Mouse (Mus musculus): ENCODE data around the gene Cpne4. TPM values are rescaled to one million over a fixed set of nuclear protein-coding genes. Genes with fewer than 3 reads are reported as not detected.

Cpne4 gene
- polyA plus RNA-seq, 1 experiment = not detected

DNA sequence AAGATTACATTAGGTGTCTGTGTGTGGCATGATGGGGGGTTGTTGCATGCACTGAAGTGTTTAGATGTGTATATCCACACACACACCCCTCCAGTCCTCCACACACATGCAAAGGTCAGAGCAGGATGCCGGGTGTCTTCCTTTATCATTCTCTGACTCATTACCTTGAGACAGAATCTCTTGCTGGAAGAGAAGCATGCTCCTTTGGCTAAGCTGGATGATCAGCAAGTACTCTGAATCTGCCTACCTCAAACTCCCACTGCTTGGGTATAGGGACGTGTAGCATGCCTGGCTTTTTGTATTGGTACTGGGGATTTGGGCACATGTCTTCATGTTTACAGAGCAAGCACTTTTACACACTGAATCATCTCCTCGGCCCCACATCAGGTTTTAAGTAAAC is 230.0 kb downstream of the Cpne4 start:
- Histone ChIP-seq H3K27ac (replicated peaks; ENCODE audit: low read depth, low read length) (no peak overlapping the region), H3K4me1 (ENCODE audit: control insufficient read depth, insufficient read depth, insufficient read length, low read length) (no peaks in the 10 kb centered on the region), H3K4me3 (ENCODE audit: insufficient read depth, low read depth, low read length) (no peak overlapping the region)

DNA sequence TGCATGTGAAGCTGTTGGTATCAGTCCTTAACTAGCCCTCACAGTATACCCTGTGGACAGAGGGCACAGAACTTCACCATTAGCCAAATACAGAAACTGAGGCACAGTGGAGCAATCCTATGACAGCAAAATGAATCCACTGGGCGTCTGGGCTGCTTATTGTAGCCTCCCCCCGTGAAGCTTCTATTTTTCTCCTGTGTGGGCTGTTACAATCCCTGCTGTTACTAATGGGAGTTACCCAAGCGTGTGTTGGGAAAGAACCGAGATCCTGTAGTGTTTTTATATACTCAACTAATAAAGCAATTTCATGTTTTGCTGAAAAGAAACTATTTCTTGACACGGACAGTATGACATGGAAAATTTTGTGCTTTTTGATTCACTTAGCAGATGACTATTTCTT is 230.7 kb downstream of the Cpne4 start:
- H3K4me3 ChIP-seq (ENCODE audit: insufficient read depth, low read depth, low read length) = no peak overlapping the region
- H3K27ac ChIP-seq (replicated peaks; ENCODE audit: low read depth, low read length) = no peak overlapping the region
- no peaks in the 10 kb centered on the region for H3K4me1 ChIP-seq (ENCODE audit: control insufficient read depth, insufficient read depth, insufficient read length, low read length)

DNA sequence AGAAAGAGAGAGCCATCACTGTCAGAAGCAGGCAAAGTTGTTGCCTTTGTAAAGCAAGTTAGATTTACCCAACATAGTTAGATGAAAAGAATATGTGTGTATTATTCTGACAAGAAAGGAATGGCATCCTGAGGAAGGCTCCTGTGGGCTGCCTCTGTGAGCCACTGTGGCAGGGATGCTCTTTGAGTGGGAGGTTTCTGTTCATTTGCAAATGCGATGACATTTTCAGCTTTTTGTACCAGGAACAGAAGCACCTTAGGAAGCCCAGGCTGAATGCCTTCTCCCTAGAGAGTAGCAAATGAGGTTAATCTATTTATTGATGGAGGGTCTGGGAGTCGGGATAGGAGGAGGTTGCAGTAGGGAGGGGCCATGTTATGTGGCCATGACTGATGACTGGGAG is 249.5 kb downstream of the Cpne4 start:
- no peak overlapping the region for H3K27ac ChIP-seq (replicated peaks; ENCODE audit: low read depth, low read length)
- no peak overlapping the region for H3K4me3 ChIP-seq (ENCODE audit: insufficient read depth, low read depth, low read length)
- no peaks in the 10 kb centered on the region for H3K4me1 ChIP-seq (ENCODE audit: control insufficient read depth, insufficient read depth, insufficient read length, low read length)

DNA sequence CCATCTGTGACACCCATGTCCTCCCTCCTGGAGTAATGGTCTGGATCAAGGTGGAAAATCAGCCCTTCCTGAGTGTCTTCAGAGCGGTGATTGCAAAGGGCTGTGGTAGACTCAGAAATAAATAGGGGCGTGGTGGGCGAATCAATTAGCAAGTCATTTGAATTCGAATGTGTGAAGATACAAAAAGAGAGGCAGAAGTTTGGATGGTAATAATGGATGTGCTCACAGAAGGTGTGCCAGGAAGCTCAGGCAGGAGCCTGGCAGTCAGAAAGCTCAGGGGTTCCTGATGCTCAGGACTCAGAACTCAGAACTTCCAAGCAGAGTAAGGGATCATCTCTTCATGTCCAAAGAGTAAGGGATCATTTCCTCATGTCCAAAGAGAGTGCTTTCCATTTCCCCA is 257.7 kb downstream of the Cpne4 start:
- Histone ChIP-seq H3K4me1 (ENCODE audit: control insufficient read depth, insufficient read depth, insufficient read length, low read length) (no peaks in the 10 kb centered on the region), H3K27ac (replicated peaks; ENCODE audit: low read depth, low read length) (no peak overlapping the region), H3K4me3 (ENCODE audit: insufficient read depth, low read depth, low read length) (no peak overlapping the region)

DNA sequence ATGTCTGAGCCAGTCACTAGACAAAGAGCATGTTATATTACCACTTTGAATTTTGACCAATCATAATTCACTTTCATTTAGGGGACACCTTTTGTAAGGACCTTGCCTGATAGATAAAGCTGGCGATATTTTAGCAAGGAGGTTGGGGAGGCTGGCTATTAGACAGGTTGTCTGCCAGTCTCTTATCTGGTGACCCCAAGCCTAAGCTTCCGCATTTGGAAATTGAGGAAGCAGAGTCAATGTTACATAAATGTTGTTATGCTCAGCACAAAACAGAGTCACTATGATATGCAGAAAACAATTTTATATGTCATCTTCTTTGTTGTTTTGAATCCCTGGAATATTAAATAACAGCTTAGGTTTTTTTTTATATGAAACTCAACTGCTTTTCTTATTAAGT is 267.6 kb downstream of the Cpne4 start:
- Histone ChIP-seq H3K27ac (replicated peaks; ENCODE audit: low read depth, low read length) (no peak overlapping the region), H3K4me3 (ENCODE audit: insufficient read depth, low read depth, low read length) (no peak overlapping the region), H3K4me1 (ENCODE audit: control insufficient read depth, insufficient read depth, insufficient read length, low read length) (no peaks in the 10 kb centered on the region)

DNA sequence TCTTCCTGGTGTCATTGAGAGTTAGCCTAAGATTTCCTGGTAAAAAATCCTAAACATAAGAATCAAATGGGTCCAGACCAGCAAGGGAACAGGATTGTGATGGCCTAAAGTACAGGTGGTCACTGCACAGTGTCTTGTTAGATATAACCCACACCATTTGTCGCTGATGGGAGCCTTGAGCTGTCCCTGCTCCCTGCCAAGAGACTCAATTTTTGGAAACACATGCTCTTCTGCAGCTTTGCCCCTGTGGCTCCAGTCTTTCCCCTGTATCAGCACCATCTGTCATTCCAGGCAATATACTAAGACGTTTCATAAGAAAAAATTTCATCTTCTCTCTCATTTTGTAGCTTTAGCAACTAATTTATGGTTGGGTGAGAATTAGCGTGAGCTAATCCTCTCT is 281.6 kb downstream of the Cpne4 start:
- no peak overlapping the region for H3K4me3 ChIP-seq (ENCODE audit: insufficient read depth, low read depth, low read length)

DNA sequence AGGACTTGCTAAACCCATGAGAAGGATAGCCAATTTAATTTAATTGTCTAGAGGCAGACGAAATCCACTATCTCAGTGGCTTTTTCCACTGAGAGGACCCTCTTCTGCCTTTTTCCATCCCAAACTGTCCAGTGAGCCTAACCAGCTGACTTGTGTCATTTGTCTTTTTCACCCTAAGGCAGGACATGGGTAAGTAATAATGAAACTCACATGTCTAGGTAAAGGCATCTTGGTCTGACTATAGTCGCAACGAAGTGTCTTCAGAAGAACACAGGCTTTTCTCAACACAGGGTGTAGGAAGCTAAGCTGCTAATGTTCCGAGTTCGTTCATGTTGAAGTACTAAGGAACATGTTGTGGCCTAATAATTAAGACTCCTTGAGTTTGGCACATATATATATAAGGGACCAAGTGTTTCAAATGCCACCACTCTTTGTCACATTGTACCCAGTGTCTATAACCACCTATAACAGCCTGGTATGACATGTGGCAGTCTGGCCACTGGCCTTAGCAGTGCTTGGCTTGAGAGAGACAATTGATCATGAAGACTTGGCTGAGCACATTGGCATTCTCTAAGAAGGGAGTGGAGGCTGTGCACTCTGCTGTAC is 286.0 kb downstream of the Cpne4 start:
- no peaks in the 10 kb centered on the region for H3K4me1 ChIP-seq (ENCODE audit: control insufficient read depth, insufficient read depth, insufficient read length, low read length)
- H3K27ac ChIP-seq (replicated peaks; ENCODE audit: low read depth, low read length) = no peak overlapping the region
- H3K4me3 ChIP-seq (ENCODE audit: insufficient read depth, low read depth, low read length) = no peak overlapping the region

More for the DNA sequence above, 281.6 kb downstream of the Cpne4 start:
- Histone ChIP-seq H3K27ac (replicated peaks; ENCODE audit: low read depth, low read length) (no peak overlapping the region), H3K4me1 (ENCODE audit: control insufficient read depth, insufficient read depth, insufficient read length, low read length) (no peaks in the 10 kb centered on the region)

DNA sequence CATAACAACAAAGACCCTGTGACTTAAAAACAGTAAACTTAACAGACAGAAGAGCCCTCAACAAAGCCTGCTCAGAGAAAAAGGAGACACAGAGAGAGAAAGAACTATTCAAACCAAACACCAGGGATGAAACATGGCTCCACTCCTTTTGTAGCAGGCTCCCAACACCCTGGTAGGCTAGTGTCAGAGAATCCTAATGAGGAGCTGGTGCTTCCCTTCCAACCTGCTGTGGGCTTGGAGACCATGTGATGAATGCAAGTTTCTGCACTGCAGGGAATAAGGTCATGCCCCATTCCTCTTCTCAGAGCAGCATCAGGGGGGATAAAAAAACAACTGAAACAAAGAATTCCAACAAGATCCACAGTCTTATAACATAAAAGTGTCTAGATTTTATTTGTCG is 290.8 kb downstream of the Cpne4 start:
- Histone ChIP-seq H3K27ac (replicated peaks; ENCODE audit: low read depth, low read length) (no peak overlapping the region), H3K4me3 (ENCODE audit: insufficient read depth, low read depth, low read length) (no peak overlapping the region), H3K4me1 (ENCODE audit: control insufficient read depth, insufficient read depth, insufficient read length, low read length) (no peaks in the 10 kb centered on the region)

DNA sequence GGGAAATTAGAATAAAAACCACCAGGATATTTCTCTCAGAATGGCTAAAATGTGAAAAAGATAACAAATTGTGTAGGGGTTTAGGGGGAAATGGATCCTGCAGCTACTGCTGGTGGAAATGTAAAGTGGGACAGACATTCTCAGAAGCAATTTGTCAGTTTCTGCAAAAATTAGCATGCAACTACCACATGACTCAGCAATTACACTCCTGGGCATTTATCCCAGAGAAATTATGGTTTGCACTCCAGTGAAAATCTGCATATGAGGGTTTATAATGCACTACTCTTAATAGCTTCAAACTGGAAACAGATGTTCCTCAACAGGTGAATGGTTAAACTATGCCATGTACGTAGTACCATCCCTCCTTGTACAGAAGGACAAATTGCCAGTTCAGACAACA is 294.2 kb downstream of the Cpne4 start:
- Histone ChIP-seq H3K27ac (replicated peaks; ENCODE audit: low read depth, low read length) (no peak overlapping the region), H3K4me3 (ENCODE audit: insufficient read depth, low read depth, low read length) (no peak overlapping the region), H3K4me1 (ENCODE audit: control insufficient read depth, insufficient read depth, insufficient read length, low read length) (no peaks in the 10 kb centered on the region)

DNA sequence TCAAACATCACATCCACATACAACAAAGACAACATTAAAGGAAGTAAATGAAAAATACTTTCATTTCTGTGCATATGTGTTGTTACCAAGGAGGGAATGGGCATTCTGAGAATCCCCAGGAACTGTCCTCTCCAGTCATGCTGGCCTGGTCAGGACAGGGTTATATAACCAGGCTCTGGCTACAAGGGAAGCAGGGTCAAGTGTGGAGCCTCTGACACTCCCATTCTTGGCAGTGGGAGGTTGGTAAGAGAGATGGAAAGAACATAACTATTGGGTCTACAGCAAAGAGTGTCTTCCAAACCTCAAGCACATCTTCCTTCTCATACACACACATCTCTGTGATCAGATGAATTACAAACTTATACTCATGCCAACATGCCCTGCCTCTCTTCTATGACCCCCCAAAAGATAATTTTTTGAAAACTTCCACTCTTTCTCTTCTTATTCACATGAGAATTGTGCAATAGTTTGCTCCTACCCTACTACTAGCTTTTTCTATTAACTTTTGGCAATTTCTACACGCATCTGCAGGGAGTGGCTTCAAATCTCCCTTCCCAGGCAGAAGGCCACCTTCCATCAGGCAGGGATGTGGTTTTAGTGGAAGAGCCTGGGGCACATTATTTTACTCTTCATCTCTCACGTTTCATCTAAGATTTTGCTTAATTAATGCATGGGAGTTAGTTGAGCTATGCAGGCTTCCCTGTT is 298.3 kb downstream of the Cpne4 start:
- no peak overlapping the region for H3K27ac ChIP-seq (replicated peaks; ENCODE audit: low read depth, low read length)

DNA sequence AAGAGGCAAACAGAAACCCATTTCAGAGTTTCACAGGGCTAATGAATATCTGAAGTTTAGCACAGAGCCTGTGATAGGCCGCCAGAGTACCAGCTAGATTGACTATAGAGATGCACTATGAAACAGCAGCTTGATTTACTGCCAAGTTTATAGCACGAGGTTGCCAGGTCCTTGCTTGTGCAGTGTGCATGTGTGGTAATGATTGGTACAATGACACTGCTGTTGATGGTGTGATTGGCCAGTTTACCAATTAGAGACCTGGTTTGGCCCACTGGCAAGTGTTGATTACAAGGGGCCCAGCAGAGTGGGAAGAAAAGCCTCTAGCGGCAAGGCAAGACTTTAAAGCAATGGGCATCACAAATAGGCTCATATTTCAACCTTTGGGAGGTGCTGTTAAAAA is 306.6 kb downstream of the Cpne4 start:
- Histone ChIP-seq H3K4me3 (ENCODE audit: insufficient read depth, low read depth, low read length) (no peak overlapping the region), H3K27ac (replicated peaks; ENCODE audit: low read depth, low read length) (no peak overlapping the region), H3K4me1 (ENCODE audit: control insufficient read depth, insufficient read depth, insufficient read length, low read length) (no peaks in the 10 kb centered on the region)

More for the DNA sequence above, 298.3 kb downstream of the Cpne4 start:
- no peaks in the 10 kb centered on the region for H3K4me1 ChIP-seq (ENCODE audit: control insufficient read depth, insufficient read depth, insufficient read length, low read length)
- no peak overlapping the region for H3K4me3 ChIP-seq (ENCODE audit: insufficient read depth, low read depth, low read length)

DNA sequence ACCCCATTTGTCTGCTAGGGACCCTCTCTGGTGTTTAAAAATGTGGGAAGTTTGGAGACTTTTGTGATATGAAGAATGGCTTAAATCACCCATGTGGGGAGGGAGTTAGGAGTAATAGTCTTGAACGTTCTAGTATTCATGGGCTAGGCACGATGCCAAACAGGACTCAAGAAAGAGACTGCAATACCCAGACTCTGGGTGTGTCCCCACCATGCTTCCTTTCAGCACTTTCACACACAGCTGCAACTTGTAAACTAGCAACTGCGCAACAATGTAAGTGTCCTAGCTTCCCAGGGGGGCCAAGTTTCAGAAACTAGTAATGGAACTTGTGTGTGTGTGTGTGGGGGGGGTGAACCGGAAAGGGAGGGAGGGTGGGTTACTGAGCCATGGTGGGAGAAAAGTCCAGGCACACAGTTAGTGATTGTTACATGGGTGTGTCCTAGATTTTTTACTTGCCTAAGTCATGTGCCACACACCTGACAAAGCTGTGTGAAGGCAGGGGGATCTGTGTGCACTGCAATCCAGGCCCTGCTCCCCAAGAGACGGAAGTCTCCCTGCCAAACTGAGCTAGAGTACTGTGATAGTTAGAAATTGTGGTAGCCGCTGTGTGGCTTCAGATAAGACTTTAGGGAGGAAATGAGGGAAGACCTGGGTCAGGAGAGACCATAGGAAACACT is 307.3 kb downstream of the Cpne4 start:
- H3K4me1 ChIP-seq (ENCODE audit: control insufficient read depth, insufficient read depth, insufficient read length, low read length) = no peaks in the 10 kb centered on the region
- no peak overlapping the region for H3K4me3 ChIP-seq (ENCODE audit: insufficient read depth, low read depth, low read length)
- no peak overlapping the region for H3K27ac ChIP-seq (replicated peaks; ENCODE audit: low read depth, low read length)

DNA sequence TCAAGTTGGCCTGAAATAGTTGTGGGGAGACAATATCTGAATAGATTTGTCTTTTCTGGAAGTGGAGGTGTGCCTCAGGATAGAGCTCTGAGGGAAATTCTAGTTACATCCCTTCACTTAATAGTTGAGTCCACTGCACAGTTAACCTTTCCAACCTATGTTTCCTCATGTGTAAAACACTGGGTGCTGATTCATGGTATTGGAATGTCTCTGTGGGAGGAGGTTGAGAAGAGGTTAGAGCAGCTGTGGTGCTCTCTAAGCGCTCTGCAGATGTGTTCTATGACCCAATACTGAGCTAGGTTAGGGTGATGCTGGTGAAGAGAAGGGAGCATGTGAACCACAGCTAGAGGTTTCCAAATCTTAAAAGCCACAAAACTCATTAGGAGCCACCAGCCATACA is 318.7 kb downstream of the Cpne4 start:
- Histone ChIP-seq H3K27ac (replicated peaks; ENCODE audit: low read depth, low read length) (no peak overlapping the region), H3K4me1 (ENCODE audit: control insufficient read depth, insufficient read depth, insufficient read length, low read length) (no peaks in the 10 kb centered on the region), H3K4me3 (ENCODE audit: insufficient read depth, low read depth, low read length) (no peak overlapping the region)

DNA sequence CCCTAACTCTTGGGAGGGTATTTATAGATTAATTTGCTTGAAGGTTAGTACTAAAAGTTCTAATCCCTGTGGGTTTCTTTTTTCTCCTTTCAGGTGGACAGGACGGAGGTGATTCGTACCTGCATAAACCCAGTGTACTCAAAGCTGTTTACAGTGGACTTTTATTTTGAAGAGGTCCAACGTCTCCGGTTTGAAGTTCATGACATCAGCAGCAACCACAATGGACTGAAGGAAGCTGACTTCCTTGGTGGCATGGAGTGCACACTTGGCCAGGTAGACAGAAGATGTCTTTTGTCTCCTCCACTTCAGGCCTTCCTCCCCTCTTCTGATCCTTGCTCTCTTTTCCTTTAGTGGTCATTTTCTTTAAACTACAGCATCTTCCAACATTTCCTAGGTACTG is 325.5 kb downstream of the Cpne4 start:
- Histone ChIP-seq H3K27ac (replicated peaks; ENCODE audit: low read depth, low read length) (no peak overlapping the region), H3K4me3 (ENCODE audit: insufficient read depth, low read depth, low read length) (no peak overlapping the region), H3K4me1 (ENCODE audit: control insufficient read depth, insufficient read depth, insufficient read length, low read length) (no peaks in the 10 kb centered on the region)

DNA sequence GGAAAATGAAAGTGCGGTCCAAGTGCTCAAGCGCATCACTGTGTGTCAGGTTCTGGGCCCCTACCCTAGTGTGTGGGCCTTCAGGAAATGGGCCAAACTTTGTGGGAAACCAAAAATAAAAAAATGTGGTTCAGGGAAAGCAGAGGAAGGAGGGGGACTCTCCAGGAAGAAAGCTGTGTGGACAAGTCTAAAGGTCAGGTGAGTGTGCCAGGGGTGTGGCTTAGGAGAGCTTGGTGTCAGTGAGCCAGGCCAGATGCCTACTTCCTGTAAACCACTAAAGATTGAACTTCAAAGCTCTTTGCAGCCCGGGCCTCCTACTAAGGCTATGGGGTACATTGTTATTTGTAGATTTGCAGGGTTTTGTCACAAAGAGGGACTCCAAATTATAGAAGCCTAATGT is 327.1 kb downstream of the Cpne4 start:
- H3K4me1 ChIP-seq (ENCODE audit: control insufficient read depth, insufficient read depth, insufficient read length, low read length) = no peaks in the 10 kb centered on the region
- H3K4me3 ChIP-seq (ENCODE audit: insufficient read depth, low read depth, low read length) = no peak overlapping the region
- H3K27ac ChIP-seq (replicated peaks; ENCODE audit: low read depth, low read length) = no peak overlapping the region

DNA sequence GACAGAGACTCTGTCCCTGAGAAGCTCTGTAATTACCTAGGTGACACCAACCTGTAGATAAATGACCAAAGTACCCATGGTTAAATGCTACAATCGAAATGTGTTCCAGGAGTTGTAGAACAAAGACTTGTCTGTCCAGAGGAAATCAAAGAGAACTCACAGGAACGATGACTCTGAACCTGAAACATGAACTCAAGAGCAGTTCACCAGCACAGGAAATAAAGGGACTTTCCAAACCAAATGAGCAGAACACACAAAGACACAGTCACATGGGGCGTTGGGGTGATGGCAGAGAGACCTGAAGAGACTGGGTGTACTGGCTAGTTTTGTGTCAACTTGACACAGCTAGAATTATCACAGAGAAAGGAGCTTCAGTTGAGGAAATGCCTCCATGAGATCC is 329.9 kb downstream of the Cpne4 start:
- H3K4me3 ChIP-seq (ENCODE audit: insufficient read depth, low read depth, low read length) = no peak overlapping the region
- H3K27ac ChIP-seq (replicated peaks; ENCODE audit: low read depth, low read length) = no peak overlapping the region
- no peaks in the 10 kb centered on the region for H3K4me1 ChIP-seq (ENCODE audit: control insufficient read depth, insufficient read depth, insufficient read length, low read length)
